Mouse (Mus musculus) ES-Bruce4 (cell line): ENCODE data around the gene Rpl22.

Source experiments
- CTCF ChIP-seq: IDR thresholded peaks from one replicate; pipeline ENCODE4 v1.8.1; 2011; ENCODE audit warnings: low read depth, low read length
- EP300 ChIP-seq: IDR thresholded peaks from 2 replicates; pipeline ENCODE4 v1.6.1; 2011; ENCODE audit warnings: low read depth, low read length; ENCODE audit not compliant: insufficient read depth
- POLR2A ChIP-seq: IDR thresholded peaks from one replicate; pipeline ENCODE4 v1.8.1; 2011; ENCODE audit warnings: low read length; ENCODE audit not compliant: insufficient read depth

- TF ChIP-seq CTCF, result no peak
- TF ChIP-seq POLR2A, result peak; percentile 17
- TF ChIP-seq EP300, result no peak
Observed at GRCm38 (mm10) chr4:152324641-152325562, 640 bp upstream of the Rpl22 start.
